Mouse (Mus musculus) kidney, postnatal 25 days (tissue): ENCODE data around the gene Tmem177.

Source experiments
- DNase-seq, 2 experiments: peaks; one replicate each; pipeline ENCODE4 v3.0.0; 2021; ENCODE audit warnings: mixed read lengths in 2 of 2

The Tmem177 gene

GRCm38 (mm10) chr1:119912953-119913814 lies at the start of gene Tmem177:
TSS of gene Tmem177 (minus strand) at chr1:119913208.
- DNase-seq = peak; percentile 97

DNA sequence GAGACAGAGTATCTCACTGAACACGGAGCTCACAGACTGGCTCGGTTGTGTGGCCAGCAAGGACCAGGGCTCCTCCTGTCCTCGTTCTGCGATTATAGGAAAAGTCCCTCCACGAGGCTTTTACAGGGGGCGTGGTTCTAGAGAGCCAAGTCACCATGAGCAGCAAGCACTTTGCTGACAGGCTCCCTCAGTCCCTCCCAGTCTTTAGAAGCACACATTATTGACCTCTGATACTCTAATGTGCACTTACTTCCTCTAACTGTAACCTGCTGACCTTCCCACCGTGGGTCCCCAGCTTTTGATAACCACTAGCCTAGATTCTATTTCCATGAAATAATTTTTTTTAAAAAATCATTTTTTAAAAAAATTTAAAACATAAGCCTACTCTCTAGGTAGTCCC lies 46.9 kb upstream of the Tmem177 start:
- DNase-seq = no peak

- no peak for DNase-seq
Observed at GRCm38 (mm10) chr1:119959464-119959863, 46.5 kb upstream of the Tmem177 start.

GRCm38 (mm10) chr1:119957716-119958222 lies 44.8 kb upstream of the Tmem177 start:
- DNase-seq = no peak

- no peak for DNase-seq
Observed at GRCm38 (mm10) chr1:119954680-119955079, 41.7 kb upstream of the Tmem177 start.

DNA sequence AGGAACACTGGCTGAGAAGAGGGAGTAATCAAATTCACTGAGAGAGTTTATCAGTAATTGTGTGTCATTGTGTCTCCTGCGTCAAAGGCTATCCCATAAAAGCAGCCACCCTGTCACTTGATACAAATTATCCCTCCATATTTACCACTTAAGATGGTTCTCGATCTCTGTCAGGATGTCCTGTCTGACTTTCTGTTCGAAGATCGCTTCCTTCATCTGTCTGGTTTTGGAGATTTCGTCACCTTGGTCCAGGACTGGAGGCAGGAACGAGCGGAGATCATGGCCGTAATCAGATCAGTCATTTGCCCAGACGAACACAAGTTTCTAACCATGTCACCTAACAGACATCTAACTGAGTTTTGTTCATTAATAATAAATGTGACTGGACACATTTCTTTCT lies 40.4 kb upstream of the Tmem177 start:
- no peak for DNase-seq

DNA sequence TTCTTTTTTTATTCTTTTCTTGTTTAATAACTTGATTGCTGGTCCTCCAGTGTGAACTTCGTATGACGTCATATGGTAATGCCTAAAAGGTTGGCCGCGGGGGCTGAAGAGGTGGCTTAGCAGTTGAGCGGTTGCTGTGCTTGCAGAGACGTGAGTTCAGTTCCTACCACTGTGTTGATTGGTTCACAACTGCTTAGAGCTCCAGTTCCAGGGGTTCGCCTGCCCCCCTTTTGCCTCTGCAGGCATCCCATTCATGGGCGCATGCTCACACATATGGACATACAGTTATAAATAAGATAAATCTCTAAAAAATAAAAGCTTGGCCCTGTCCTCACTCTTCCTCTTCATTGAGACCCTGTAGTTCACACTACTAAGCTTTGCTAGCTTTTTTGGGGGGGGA lies 37.1 kb upstream of the Tmem177 start:
- DNase-seq = no peak

GRCm38 (mm10) chr1:119936861-119937260 lies 23.9 kb upstream of the Tmem177 start:
- no peak for DNase-seq

- DNase-seq = no peak
Observed at GRCm38 (mm10) chr1:119931421-119932150, 18.6 kb upstream of the Tmem177 start.

GRCm38 (mm10) chr1:119929715-119930114 lies 16.7 kb upstream of the Tmem177 start:
- peak in 1 of 2 experiments; percentile 13 for DNase-seq

GRCm38 (mm10) chr1:119919299-119919698 lies 6.3 kb upstream of the Tmem177 start:
- DNase-seq = peak in 1 of 2 experiments; percentile 44

DNA sequence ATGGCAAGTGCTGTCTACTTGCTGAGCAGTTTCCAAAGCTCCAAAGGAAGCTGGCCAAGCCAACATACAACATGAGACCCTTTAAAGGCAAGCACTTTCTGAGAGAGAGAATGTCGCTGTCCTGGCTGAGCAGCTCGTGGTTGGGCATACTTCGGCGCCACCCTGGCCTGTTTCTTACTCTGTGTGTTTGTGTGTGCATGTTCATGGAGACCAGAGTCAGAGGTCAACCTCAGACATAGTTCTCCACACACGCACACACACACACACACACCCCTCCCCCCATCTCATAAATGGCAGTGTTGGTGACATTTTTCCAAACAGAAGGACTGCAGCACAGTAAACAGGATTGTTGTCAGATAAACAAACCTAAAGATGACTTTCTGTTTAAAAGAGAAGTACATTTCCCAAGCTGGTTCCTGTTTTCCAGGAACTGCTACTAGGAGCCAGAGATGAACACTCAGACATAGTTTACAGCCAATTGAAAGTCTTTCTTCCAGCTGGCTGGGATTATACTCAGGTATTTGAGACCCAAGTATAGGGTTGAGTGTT lies 3.9 kb upstream of the Tmem177 start:
- DNase-seq = no peak

DNA sequence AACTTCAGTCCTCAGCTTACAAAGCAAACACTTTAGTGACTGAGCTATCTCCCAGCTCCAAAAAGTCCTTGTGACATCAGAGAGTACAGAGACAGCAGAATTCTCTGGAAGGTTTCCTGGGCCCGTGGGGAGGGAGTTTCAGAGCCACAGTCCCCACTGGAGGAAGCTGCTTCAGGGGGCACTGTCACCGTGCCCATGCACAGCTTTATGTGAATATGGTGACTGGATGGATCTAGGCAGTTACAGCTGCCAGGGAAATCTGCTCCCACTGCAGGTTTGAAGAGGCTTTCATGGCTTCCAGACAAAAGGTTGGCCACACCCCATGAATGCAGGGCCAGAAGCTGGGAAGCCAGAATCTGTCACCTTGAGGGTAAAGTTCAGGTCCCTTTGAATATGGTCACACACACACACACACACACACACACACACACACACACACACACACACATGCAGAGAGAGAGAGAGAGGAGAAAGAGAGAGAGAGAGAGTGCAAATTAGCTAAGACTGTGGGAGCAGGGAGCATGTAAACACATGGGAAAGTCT lies 5.7 kb downstream of the Tmem177 start:
- DNase-seq = no peak

- no peak for DNase-seq
Observed at GRCm38 (mm10) chr1:119903231-119903620, 9.8 kb downstream of the Tmem177 start.

GRCm38 (mm10) chr1:119902551-119903230 lies 10.3 kb downstream of the Tmem177 start:
- peak; percentile 2 to 43 for DNase-seq

DNA sequence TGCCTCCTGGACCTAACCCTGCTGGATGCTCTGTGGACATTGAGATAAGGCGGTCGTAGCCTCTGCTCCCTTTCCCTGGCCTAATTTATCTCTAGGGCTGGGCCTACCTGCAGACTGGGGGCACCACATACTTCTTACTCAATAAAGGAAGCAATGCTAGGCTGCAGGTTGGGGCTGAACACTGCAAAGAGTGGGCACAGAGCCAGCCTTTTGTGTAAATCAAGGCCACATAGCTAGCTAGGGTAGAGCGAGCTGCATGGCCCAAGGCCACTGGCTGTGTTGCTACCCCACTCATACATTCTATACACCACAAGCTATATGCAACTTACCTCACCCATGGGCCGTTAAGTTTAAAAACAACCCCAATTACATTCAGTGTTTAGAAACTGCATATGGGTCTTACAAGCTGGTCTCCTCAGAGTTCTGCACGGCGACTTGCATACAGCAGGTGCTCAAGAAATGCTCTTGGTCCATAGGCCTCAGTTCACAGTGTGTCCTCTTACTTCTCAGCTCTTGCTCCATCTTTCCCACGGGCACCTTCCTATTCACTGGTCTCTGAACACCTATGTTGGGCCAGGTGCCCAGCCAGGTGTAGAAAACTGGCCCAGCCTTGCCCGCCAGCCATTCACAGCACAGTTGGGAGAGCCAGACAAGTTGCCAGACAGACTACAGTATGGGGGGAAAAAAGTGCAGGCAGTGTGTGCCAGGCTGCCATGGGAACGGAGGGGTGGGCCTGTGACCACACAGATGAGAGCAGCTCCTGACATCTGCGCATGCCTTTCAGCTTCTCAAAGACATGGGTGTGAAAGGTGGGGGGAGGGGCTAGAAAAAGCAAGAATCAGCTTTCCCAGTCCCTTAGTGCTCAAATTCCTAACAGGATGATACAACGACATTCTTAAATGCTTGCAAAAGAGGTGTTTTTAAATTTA lies 13.5 kb downstream of the Tmem177 start:
- peak; percentile 43 to 58 for DNase-seq

- DNase-seq = peak; percentile 70 to 71
Observed at GRCm38 (mm10) chr1:119894936-119895335, 18.1 kb downstream of the Tmem177 start.

GRCm38 (mm10) chr1:119893600-119893999 lies 19.4 kb downstream of the Tmem177 start:
- no peak for DNase-seq

DNA sequence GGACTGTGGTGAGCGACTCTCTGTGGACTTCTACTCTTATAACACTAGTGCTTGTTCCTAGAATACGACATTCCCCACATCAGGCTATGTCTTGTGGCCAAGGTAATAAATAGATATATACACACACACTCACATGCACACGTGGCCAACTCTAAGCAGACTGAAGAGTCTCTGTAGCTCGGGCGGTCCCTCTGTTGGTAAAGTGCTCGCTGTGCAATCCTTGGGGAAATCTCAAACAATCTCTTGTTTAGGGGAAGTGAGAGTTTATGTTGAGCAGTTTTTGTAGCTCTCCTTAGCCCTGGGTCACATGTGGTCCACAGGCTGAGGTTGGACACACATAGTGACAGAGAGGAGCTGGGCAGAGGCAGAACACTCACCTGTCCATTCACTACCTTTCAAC lies 20.1 kb downstream of the Tmem177 start:
- DNase-seq = peak in 1 of 2 experiments; percentile 12

GRCm38 (mm10) chr1:119891865-119892264 lies 21.1 kb downstream of the Tmem177 start:
- DNase-seq = no peak

DNA sequence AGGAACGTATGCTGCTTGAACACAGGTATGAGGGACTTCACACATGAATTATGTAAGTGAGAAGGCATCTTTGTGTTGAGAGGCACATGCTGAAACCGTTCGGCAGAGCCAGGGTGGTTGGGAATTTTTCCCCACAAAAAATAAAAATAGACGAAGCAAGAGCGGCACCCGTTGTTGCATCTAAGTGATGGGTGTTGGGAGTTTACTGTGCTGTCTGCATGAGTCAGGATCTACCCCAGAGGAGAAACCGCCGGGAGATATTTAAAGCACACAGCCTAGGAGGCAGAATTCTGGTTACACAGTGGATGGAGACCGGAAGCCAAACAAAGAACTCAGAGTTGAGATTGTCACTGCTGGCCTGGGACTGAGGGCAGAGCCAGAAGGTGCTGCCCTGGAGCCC lies 21.9 kb downstream of the Tmem177 start:
- DNase-seq = no peak
